Mouse (Mus musculus): ENCODE results near the gene Togaram1.

The Togaram1 gene

DNA sequence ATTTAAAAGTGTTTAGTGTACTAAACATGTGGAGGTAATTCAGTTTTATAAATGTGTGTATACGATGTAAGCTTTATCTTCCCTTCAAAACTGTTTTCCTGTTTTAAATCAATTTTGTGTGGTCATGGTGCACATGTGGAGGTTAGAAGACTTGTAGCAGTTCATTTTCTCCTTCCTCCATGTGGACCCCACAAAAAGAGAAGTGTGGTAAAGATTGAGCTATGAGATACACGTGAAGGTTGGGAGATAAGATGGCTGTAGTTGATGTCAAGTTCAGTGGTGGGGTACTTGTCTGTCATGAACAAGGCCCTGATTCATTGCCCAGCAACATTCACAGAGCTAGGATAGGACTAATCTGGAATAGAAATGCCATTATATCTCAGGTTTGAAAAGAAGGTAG lies 92.6 kb downstream of the Togaram1 start:
- DNase-seq: no peak

DNA sequence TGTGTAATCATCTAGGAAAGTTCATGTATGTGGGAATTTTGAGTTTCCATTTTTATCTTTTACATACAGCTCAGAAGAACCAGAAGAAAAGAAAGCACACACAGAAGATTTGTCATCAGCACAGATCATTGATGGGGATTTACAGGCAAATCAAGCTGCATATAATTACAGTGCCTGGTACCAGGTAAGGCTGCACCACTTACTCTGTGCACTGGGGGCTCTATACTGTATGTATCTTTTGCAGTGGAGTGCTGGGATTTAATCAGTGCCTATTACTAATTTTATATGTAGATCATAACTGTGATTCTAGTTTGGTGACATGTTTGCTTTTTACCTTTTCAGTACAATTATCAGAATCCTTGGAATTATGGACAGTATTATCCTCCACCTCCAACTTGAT lies 95.5 kb downstream of the Togaram1 start:
- no peak for DNase-seq

- DNase-seq: no peak
Observed at GRCm38 (mm10) chr12:65065241-65065640, 99.6 kb downstream of the Togaram1 start.

DNA sequence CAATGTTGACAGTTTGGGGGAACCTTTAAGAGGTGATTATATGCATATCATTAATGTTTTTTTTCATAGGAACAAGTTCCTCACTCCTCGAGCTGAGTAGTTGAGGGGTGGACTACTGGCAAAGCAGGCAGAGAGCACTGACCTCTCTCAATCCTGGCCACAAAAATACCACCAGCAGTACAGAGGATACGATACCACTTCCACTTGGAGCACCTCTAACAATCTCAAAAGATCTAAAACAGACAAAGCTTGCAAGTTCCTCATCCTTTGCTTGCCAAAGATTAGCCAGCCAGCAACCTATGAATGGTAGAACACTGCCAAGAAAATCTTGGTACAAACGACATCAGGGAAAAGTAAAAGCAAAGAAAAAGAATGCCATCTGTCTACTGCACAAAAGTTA lies 100.6 kb downstream of the Togaram1 start:
- DNase-seq: no peak

GRCm38 (mm10) chr12:65068409-65068808 lies 102.8 kb downstream of the Togaram1 start:
- DNase-seq: no peak
